Mouse (Mus musculus) adrenal gland, postnatal 10 days (tissue): ENCODE measurements around the gene Ddx46. TPM values are rescaled to one million over a fixed set of nuclear protein-coding genes. Genes with fewer than 3 reads are reported as not detected.
"Not testable (repeated sequence)": the region's sequence is repeated elsewhere in the genome, so short reads cannot be mapped to it uniquely, and the experiment has no call there.

Experiments used
- DNase-seq: peaks from one replicate; pipeline ENCODE4 v3.0.0; 2021; ENCODE audit warnings: mixed read lengths
- total RNA-seq, 2 experiments: library from RNA; stranded (reverse); gene quantifications; 2 replicates each; pipeline ENCODE4 v1.2.3; 2021

The Ddx46 gene
- total RNA-seq, 2 experiments from 2014 or later = 30.6 to 36.4 TPM

DNA sequence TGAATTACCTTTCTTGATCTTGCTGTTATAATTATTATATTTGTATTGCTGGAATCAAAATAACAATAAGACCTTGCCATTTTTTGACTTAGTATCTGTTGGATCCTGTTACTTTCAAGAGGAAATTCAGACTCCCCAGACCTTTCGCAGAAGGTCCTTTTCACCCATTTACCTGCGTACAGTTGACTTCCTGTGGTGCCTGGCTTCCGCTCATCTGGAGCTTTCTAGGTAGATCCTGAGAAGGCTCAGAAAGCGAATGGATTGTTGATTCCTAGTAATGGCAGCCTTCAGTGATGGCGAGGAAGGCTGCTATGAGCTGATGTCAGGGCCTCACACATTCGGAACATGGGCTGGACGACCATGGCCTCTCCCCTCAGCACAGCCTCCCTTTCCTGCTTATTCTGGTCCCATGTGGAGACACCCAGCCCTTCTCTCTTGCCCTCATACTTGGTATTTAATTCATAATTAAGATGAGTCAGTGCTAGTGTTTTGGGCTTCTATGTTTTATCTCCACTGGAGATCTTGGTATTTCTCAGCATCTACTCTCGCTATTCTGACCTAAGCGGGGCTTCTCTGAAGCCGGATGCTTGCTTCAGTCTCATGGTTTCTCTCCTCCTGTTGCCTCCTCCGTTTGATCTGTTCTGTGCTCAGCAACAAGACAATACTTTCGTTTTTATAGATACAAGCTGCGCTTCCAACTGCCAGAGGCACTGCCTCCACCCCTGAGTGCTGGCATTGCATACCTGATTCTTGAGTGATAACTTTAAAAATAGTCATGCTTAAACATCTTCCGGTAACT lies 1.6 kb downstream of the Ddx46 start:
- no peak for DNase-seq

DNA sequence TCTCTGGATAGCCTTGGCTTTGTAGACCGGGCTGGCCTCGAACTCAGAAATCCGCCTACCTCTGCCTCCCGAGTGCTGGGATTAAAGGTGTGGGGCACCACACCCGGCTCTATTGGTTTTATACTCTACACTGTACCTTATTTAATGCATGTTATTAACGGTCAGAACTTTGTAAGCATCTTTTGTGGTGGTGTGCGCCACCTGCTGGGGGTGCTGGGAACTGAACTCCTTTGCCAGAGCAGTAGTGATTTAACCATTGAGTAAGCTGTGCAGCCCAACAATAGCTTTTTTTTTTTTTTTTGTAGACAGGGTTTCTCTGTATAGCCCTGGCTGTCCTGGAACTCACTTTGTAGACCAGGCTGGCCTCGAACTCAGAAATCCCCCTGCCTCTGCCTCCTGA lies 5.7 kb downstream of the Ddx46 start:
- DNase-seq = peak; percentile 87

DNA sequence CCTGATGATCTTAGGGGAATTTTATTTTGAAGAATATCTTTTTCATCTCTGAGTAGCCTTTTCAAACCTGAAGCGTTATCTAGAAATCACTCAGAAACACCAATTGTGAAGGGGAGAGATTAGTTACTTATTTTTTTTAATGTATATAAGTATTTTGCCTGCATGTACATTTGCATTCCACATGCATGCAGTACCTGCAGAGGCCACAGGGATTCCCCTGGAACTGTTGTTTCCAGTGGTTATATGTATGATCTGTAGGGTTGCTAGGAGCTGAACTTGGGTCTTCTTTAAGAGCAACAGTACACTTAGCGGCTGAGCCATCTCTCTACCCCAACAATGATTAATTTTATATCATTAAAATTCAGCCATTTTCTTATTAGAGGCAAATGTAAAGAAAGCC lies 9.7 kb downstream of the Ddx46 start:
- no peak for DNase-seq

DNA sequence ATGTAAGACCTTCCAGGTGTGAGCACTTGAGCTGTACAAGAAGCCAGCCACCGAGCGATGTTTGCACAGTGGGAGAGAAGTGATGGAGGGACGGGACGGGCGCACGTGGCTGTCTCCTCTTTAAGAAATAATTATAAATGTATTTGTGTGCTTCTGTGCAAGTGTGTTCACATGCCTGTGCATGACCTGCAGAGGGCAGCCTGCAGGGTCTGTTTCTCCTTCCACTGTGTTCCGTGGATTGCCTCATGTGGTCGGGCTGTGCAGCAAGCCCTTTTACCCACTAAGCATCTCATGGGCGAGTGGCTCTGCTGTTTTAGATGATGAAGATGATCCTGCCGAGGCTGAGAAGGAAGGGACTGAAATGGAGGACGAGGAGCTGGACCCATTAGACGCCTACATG lies 15.3 kb downstream of the Ddx46 start:
- no peak for DNase-seq

DNA sequence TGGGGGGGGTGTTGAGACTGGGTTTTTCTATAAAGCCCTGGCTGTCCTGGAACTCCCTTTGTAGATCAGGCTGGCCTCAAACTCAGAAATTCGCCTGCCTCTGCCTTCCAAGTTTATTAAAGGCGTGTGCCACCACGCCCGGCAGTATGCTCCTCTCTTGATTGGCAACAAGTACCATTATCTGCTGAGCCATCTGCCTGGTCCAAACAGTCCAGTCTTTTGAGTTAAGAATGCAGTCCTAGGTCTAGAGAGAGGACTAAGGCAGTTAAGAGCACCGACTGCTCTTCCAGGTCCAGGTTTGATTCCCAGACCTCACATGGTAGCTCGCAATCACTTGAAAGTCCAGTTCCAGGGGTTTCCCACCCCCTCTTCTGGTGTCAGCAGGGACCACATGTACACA lies 16.2 kb downstream of the Ddx46 start:
- DNase-seq = no peak

DNA sequence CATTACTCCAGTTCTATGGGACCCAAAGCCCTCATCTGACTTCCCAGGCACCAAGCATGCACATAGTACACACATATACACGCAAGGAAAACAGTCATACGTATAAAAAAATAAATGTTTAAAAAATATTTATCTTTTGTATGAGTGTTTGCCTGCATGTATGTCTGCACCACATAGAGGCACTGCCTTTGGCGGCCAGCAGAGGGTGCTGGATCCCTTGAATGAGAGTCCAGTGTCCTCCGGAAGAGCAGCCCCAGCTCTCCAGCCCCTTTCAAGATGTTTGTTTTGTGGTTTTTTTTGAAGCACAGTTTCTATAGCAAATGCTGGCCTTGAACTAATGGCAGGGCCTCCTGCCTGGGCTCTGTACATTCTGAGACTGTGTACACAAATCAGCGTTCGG lies 33.7 kb downstream of the Ddx46 start:
- peak; percentile 62 for DNase-seq

DNA sequence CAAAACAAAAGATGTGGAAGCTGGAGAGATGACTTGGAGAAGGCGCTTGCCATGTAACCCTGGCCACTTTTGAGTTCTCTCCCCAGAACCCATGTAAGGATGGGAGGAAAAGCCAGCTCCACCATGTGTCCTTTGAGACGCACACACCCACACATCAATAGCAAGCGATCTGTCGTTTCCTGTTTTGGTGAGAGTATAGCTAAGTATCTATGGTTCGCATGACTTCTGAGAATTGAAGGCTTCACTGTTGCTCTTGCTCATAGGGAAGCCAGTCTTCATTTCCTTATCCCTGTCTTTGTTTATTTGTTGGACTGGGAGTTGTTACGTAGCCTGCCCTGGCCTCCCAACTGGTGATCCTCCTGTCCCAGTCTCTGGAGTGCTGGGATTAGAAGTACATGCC lies 37.9 kb downstream of the Ddx46 start:
- DNase-seq = no peak

DNA sequence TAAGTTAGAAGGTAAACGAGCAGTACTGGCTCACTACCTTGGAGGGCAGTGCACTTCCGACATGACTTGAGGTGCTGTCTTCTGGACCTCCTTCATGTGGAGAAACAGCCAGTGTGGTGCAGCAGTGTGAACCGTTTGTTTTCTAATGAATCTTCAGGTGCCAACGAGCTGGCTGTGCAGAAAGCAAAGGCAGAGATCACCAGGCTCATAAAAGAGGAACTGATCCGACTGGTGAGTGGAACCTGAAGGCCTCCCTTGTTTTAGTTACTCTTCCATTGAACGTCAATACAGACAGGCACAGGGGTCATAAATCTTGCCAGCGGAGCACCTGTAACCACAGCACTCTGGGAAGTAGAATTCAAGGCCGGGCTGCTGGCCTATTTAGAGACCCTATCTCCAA lies 42.5 kb downstream of the Ddx46 start:
- no peak for DNase-seq

DNA sequence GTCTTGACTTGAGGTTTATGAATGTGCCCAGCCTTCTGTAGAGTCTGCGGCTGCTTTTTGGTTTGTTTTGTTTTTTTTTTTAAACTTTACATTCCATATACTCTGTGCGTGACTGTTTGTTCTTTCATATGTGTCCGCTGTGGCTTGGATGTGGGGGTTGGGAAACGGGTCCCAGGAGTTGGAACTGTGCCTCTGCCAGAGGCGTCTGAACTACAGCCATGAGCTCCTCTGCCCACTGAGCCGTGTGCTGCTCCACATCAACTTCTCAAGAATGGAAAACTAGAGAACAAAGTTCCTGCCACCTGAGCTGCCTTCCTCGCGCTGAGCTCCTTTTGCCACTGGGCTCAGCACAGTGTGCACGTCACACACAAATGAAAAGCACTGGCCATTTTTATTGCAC lies 47.4 kb downstream of the Ddx46 start:
- no peak for DNase-seq

DNA sequence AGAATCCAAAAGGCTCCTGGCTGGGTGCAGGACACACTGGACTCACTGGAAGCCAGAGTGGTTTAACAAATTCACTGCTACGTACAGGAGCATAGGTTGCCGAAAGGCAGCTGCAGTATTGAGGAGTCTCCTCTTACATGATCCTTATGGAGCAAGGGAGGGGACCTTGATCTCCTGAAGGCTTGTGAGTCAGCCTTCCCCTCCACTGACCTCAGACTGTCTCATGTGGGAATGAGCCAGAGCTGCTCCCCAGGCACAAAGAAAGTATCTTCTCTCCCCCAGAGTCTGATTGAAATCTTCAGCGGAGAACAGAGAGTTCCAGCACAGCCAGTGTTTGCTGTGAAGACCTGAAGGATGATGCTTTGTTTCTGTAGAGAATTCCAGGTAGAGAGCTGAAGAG lies 48.8 kb downstream of the Ddx46 start:
- peak; percentile 29 for DNase-seq

DNA sequence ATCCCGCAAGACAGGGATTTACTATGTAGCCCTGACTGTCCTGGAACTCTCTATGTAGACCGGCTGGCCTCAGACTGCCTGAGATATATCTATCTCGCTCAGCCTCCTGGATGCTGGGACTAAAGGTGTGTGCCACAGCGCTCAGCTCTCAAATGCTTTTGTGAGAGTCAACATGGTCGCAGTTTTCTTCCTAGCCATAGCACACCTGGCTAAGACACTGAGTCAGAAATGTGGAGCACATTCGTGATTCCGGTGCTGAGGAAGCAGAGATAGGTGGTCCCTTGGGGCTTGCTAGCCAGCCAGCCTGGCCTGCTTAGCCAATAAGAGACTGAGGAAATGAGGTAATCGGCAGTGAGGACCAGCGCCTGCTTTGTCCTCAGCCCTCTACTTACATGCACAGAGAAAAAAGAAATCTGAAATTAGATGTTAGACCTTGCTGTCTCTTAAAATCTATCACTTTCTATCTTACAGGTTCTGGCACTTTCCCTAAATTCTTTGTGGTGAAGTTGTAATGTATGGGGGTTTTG lies 51.3 kb downstream of the Ddx46 start:
- no peak for DNase-seq

DNA sequence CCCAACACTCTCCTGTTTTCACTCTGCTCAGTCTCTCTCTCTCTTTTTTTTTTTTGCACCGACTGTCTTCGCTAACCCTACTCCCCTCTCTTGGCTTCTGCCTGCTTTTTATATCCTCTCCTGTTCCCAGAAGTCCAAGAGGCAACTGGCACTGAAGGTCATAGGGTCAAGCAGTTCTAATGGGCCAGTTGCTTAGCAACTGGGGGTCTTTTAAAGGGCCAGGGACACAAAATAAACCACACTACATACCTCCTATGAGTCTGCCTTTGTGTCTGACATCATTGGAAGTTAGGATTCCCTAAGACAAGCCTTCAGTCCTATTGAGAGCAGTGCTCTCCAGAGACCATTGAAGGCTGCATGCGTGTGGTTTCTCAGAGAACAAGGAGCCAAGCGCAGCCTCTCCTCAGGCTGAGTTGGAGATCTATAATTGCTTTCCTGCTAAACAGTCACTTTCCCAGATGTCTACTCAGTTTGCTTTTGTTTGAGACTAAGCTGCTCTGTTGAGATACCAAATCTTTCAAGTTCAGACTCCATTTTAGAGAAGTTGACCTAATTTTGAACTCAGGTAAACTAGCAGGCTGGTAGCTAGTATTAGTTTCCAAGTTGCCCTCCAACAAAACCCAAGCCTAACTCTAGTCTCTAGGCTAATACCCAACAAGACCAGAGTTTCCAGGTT lies 53.2 kb downstream of the Ddx46 start:
- DNase-seq = no peak

DNA sequence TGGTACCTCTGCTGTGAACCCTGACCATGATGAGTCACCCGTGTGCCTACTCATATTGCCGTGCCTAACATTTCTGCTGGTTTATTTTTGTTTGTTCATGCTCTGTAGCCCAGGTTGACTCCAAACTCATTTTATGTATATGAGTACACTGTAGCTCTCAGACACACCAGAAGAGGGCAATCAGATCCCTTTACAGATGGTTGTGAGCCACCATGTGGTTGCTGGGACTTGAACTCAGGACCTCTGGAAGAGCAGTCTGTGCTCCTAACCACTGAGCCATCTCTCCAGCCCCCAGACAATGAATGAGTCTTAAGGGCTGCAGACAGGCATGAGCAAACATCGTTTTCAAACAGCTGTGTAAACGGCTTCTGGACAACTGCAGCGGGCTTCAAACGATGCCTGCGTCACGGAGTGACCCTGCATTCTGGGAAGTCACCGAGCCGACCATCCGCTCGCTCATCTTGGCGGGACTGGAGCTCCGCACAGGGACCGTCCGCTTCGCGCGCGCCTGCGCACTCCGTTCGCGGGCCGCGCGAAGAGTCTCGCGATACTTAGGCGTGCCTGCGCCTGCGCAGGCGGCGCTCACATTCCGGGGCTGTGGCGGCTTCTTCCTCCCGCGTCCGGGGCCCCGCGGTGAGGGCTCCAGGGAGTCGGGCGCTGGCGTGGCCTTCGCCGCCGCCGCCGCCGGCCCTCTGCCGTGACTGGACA lies 57.9 kb downstream of the Ddx46 start, which contains the start of gene B230219D22Rik:
Gene B230219D22Rik, plus strand, starts transcription at position 590 of the 708 bp plus-strand sequence.
- DNase-seq = peak; percentile 92

DNA sequence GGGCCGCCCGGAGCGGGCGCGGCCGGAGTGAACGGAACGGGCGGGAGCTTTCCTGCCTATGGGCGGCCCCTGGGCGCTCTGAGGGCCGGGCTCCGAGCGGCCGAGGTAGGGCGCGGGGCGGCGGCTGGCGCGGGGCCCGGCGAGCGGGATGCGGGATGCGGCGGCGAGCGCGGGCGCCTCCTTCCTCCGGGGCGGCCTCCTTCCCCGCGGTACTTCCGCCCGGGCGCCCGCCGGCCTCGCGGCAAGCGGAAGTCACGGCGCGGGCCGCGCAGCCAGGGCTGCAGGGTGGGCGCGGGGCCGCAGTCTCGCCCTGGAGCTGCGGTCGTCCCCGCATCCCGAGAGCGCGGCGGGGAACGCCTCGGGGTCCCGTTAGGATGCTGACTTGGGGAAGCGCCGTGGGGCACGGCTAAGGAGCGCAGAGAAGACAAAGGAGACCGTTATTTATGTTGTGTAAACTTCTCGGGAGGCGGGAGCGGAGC lies 58.5 kb downstream of the Ddx46 start:
- DNase-seq = no peak

DNA sequence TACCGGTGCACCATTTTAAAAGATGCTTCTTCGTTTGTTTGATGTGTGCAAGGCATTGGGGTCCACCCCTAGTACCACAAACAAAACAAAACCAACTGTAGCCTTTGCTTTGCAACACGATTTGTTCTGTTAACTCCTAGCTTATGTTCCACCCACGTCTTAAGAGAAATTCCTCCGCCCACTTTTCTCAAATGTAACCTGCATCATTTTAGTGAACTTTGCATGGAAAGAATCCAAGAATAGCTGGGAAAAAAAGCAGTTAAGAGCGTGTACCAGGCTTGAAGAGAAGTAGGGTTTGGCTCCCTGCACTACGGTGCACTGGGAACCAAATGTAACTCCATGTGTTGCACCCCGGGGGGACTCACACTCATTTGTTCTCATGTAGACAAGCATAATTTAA lies 59.3 kb downstream of the Ddx46 start:
- DNase-seq = no peak

DNA sequence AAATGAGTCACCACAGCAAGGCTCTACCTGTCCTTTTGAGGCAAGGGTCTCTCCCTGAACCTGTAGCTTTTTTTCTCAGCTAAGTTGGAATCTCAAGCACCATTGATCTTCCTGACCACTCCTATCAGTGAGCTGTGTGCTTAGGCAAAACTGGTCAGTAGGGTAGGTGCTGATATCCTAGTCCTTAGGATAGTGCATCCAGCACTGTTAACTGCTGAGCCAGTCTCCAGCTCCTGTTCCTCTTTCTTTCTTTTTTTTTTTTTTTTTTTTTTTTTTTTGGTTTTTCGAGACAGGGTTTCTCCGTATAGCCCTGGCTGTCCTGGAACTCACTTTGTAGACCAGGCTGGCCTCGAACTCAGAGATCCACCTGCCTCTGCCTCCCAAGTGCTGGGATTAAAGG lies 61.2 kb downstream of the Ddx46 start:
- not testable (repeated sequence) for DNase-seq

DNA sequence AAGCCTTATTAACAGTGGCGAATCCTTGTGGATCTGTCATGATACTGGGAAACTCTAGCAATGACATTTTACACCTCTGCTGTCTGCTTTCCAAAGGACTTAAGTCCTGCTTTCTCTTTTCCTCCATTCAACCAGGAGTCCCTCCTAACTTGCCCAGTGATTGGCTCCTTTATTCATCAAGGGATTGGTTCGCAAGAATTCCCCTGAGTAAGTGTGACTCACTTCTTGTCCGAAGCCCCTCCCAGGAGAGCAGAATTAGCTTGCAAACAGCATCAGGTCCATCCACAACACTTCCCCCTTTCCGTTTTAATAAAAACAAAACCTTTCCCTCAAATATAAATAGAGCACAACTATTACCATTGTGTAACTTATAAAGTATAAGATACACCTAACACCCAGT lies 69.5 kb downstream of the Ddx46 start:
- DNase-seq = no peak

DNA sequence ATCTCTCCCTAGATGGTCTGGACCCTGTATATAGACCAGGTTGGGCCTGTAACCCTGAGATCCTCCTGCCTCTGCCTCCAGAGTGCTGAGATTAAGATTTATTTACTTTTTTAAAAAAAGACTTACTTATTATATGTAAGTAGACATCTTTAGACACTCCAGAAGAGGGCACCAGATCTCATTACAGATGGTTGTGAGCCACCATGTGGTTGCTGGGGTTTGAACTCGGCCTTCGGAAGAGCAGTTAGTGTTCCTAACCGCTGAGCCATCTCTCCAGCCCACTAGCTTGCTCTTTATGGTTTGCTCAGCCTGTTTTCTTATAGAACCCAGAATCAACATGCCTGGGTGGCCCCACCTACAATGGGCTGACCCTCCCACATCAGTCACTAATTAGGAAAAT lies 78.0 kb downstream of the Ddx46 start:
- DNase-seq = no peak

DNA sequence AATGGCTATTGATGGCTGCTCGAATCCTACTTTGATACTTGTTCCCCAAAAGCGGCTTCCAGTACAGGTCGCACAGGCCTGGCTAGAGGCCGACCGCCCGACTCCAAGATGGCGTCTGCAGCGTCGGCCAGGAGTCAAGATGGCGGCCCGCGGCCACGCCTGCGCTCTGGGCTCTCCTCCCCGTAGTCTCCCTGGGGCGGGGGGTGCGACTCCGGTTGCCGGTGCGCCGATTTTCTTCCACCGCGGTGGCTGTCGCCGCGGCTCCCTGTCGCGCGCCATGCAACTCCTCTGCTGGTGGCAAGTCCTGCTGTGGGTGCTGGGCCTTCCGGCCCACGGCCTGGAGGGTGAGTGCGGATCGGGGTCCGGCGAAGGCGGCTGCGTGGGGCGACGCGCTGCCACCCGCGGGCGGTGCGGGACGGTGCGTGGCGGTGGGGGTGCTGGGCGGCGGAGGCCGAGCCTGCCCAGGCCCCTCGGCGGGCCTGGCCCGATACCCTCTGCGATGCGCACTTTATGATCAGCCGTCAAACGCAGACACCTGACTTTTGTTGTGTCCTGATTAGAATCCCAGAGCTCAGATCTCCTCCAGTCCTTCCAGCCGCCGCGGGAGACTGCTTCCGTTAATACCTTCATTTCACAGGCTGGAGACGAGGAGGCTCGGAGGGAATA lies 79.8 kb downstream of the Ddx46 start, which contains the start of gene Txndc15:
Gene Txndc15, plus strand, starts transcription at position 150 of the 666 bp plus-strand sequence.
- peak; percentile 95 for DNase-seq

DNA sequence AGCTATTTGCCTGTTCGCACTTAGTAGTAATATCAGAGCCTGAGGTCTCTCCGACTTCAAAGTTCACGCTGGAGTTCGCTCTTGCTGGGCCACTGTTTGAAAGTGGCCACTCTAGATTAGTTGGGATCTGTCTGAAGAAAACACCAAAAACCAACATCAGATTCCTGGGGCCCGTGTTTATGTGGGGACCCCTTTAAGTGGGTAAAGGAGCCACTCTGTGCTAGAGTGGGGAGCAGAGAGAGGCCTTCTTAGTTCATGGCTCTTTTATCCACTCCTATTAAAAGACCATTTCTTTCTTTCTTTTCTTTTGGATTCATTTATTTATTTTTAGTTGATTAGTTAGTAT lies 80.3 kb downstream of the Ddx46 start:
- no peak for DNase-seq

DNA sequence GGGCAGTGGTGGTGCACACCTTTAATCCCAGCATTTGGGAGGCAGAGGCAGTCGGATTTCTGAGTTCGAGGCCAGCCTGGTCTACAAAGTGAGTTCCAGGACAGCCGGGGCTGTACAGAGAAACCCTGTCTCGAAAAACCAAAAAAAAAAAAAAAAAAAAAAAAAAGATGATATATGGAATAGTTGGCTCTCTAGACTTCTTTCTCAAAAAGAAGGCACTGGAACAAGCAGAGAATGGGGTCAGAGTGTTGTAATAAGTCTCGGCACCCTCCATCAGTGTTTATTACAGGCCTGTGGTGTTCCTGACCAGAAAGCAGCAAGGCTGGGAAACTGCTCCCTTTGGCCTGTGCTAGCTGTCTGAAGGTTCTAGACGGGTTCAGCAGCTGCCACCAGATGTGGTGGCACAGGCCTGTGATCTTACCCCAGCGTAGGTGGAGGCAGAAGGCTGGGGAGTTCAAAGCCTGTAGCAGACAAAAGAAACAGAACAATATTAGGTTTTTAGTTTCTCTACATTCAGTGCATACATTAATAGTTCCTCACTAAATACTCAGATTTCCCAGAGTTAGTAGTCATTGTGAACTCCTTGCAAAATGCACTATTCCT lies 81.2 kb downstream of the Ddx46 start:
- no peak for DNase-seq

DNA sequence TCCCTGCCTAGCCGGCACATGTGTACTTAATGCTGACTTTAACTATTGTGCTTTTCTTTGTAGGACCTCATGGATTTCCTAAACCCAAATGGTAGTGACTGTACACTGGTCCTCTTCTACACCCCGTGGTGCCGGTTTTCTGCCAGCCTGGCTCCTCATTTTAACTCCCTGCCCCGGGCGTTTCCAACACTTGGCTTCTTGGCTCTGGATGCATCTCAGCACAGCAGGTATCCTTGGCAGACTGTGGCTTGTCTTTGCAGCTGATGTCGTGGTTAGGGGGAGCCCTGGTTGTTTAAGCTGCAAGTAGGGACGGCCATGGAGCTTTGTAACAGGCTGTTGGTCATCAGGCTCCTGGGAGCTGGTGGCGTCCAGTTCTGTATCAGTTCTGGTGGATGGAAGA lies 86.7 kb downstream of the Ddx46 start:
- no peak for DNase-seq
